Mouse (Mus musculus): ENCODE measurements around the gene Tjp3.

DNA sequence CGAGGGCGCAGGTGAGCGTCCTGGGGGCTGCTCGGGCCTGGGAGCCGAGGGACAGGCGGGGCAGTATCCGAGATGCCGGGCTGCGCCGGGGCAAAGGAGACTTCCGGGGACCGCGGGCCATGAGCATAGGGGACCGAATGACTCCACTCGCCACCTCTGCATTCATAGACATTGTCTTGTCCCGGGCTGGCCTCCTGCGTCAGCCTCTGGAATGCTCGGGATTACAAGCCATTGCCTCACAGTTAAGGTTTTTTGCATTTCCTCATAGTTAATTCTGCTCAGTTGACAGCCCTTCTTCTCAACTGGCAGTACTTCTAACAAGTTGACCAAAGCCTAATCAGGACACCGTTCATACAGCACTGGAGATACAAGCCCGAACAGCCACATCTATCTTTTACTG is 30.1 kb upstream of the Tjp3 start:
- TF ChIP-seq GATA1 (IDR thresholded peaks at IDR 0.05; ENCODE audit: borderline replicate concordance, low read length), result no peak
- TF ChIP-seq FLI1 (IDR thresholded peaks at IDR 0.05; ENCODE audit: low read length), result no peak

Data from megakaryocyte, embryonic 14.5 days (primary cell).